Mouse (Mus musculus) MEL (cell line): ENCODE results near the gene Eef1g. TPM values are rescaled to one million over a fixed set of nuclear protein-coding genes. Genes with fewer than 3 reads are reported as not detected.

Experiments
- DNase-seq: peaks from one replicate; pipeline ENCODE4 v3.0.0; 2011; ENCODE audit warnings: low read depth, low spot score
- H3K27ac ChIP-seq: 2 replicates; pipeline ENCODE4 v1.5.1; 2012; ENCODE audit warnings: low read depth, mild to moderate bottlenecking, control low read depth, low read length, moderate library complexity; ENCODE audit not compliant: control insufficient read depth
- H3K27me3 ChIP-seq, 2 experiments: fragments of 150-350 bp in 1 of 2; sonication (generic) in 1 of 2; 2 replicates each; pipeline ENCODE4 v1.6.1; 2012; ENCODE audit warnings: low read length in 2 of 2, mild to moderate bottlenecking in 2 of 2, improper control_type of control experiment in 1 of 2, moderate library complexity in 1 of 2; ENCODE audit not compliant: insufficient read depth in 2 of 2, control insufficient read depth in 1 of 2
- H3K36me3 ChIP-seq, 2 experiments: 2 replicates each; pipeline ENCODE4 v1.6.1; 2012 to 2014; ENCODE audit warnings: low read length in 2 of 2, improper control_type of control experiment in 1 of 2, inconsistent platforms in 1 of 2, mild to moderate bottlenecking in 1 of 2; ENCODE audit not compliant: insufficient read depth in 2 of 2, control insufficient read depth in 1 of 2
- H3K4me1 ChIP-seq, 2 experiments: fragments of 150-350 bp in 1 of 2; sonication (generic) in 1 of 2; 2 replicates each; pipeline ENCODE4 v1.6.1; 2012; ENCODE audit warnings: low read length in 2 of 2, improper control_type of control experiment in 1 of 2, mild to moderate bottlenecking in 1 of 2; ENCODE audit not compliant: insufficient read depth in 2 of 2, control insufficient read depth in 1 of 2
- H3K4me3 ChIP-seq, 2 experiments: fragments of 150-350 bp in 1 of 2; sonication (generic) in 1 of 2; 2 replicates each; pipeline ENCODE4 v1.5.1; 2012; ENCODE audit warnings: low read depth in 2 of 2, low read length in 2 of 2, mild to moderate bottlenecking in 2 of 2, moderate library complexity in 2 of 2, control low read depth in 1 of 2, improper control_type of control experiment in 1 of 2; ENCODE audit not compliant: control insufficient read depth in 1 of 2, insufficient read depth in 1 of 2
- H3K79me2 ChIP-seq: 2 replicates; pipeline ENCODE4 v1.6.1; 2012; ENCODE audit warnings: mild to moderate bottlenecking, low read length, moderate library complexity; ENCODE audit not compliant: control insufficient read depth, poor library complexity, insufficient read depth
- H3K9ac ChIP-seq: 2 replicates; pipeline ENCODE4 v1.6.1; 2012; ENCODE audit warnings: low read depth, mild to moderate bottlenecking, control low read depth, low read length, moderate library complexity; ENCODE audit not compliant: control insufficient read depth, poor library complexity, severe bottlenecking
- H3K9me3 ChIP-seq: fragments of 150-350 bp; sonication (generic); replicated peaks from 2 replicates; pipeline ENCODE4 v1.6.1; 2012; ENCODE audit warnings: mild to moderate bottlenecking, low read length, improper control_type of control experiment, moderate library complexity; ENCODE audit not compliant: insufficient read depth
- CHD1 ChIP-seq: IDR thresholded peaks from 2 replicates; pipeline ENCODE4 v1.6.1; 2012; ENCODE audit warnings: low read depth, mild to moderate bottlenecking, inconsistent platforms, low read length, improper control_type of control experiment
- CHD2 ChIP-seq: IDR thresholded peaks from 2 replicates; pipeline ENCODE4 v1.6.1; 2011; ENCODE audit warnings: low read length, improper control_type of control experiment
- EP300 ChIP-seq, 2 experiments: IDR thresholded peaks; 2 replicates each; pipeline ENCODE4 v1.6.1; 2011; ENCODE audit warnings: improper control_type of control experiment in 2 of 2, low read length in 2 of 2, low read depth in 1 of 2, mild to moderate bottlenecking in 1 of 2
- ETS1 ChIP-seq: IDR thresholded peaks from 2 replicates; pipeline ENCODE4 v1.6.1; 2012; ENCODE audit warnings: low read depth, mild to moderate bottlenecking, inconsistent platforms, low read length, improper control_type of control experiment, moderate library complexity
- GATA1 ChIP-seq: IDR thresholded peaks from 2 replicates; pipeline ENCODE4 v1.6.1; 2011; ENCODE audit warnings: low read depth, low read length, improper control_type of control experiment
- HCFC1 ChIP-seq: IDR thresholded peaks from 2 replicates; pipeline ENCODE4 v1.6.1; 2012; ENCODE audit warnings: low read depth, mild to moderate bottlenecking, inconsistent platforms, low read length, improper control_type of control experiment, moderate library complexity
- JUND ChIP-seq: IDR thresholded peaks from 2 replicates; pipeline ENCODE4 v1.6.1; 2011; ENCODE audit warnings: low read depth, mild to moderate bottlenecking, improper control_type of control experiment, low read length
- KAT2A ChIP-seq: conservative IDR thresholded peaks from 2 replicates; pipeline ENCODE4 v1.6.1; 2012; ENCODE audit warnings: low read depth, low read length, improper control_type of control experiment, inconsistent platforms
- MAFK ChIP-seq: IDR thresholded peaks from 2 replicates; pipeline ENCODE4 v1.6.1; 2011; ENCODE audit warnings: low read depth, mild to moderate bottlenecking, low read length, improper control_type of control experiment, borderline replicate concordance
- MAX ChIP-seq: IDR thresholded peaks from 2 replicates; pipeline ENCODE4 v1.6.1; 2011; ENCODE audit warnings: low read length, improper control_type of control experiment
- MXI1 ChIP-seq: IDR thresholded peaks from 2 replicates; pipeline ENCODE4 v1.6.1; 2011; ENCODE audit warnings: mild to moderate bottlenecking, low read depth, low read length, improper control_type of control experiment
- NRF1 ChIP-seq: IDR thresholded peaks from 2 replicates; pipeline ENCODE4 v1.6.1; 2014; ENCODE audit warnings: low read depth, mild to moderate bottlenecking, inconsistent platforms, low read length, improper control_type of control experiment, moderate library complexity; ENCODE audit not compliant: poor library complexity, insufficient read depth, severe bottlenecking
- POLR2A ChIP-seq, 2 experiments: IDR thresholded peaks; 2 replicates each; pipeline ENCODE4 v1.6.1; 2011 to 2012; ENCODE audit warnings: low read length in 2 of 2, mild to moderate bottlenecking in 2 of 2, control low read depth in 1 of 2, improper control_type of control experiment in 1 of 2, low read depth in 1 of 2, moderate library complexity in 1 of 2; ENCODE audit not compliant: control insufficient read depth in 1 of 2, insufficient read depth in 1 of 2, poor library complexity in 1 of 2
- POLR2AphosphoS5 ChIP-seq: IDR thresholded peaks from 2 replicates; pipeline ENCODE4 v1.6.1; 2012; ENCODE audit warnings: low read depth, borderline replicate concordance, mild to moderate bottlenecking, inconsistent platforms, low read length, moderate library complexity, mixed read lengths
- RAD21 ChIP-seq: IDR thresholded peaks from 2 replicates; pipeline ENCODE4 v1.6.1; 2011; ENCODE audit warnings: mild to moderate bottlenecking, low read depth, low read length, improper control_type of control experiment
- SIN3A ChIP-seq: IDR thresholded peaks from 2 replicates; pipeline ENCODE4 v1.6.1; 2012; ENCODE audit warnings: low read length, improper control_type of control experiment, inconsistent platforms
- SMC3 ChIP-seq: IDR thresholded peaks from 2 replicates; pipeline ENCODE4 v1.6.1; 2011; ENCODE audit warnings: low read depth, low read length, improper control_type of control experiment
- USF1 ChIP-seq: IDR thresholded peaks from 2 replicates; pipeline ENCODE4 v1.6.1; 2014; ENCODE audit warnings: low read depth, mild to moderate bottlenecking, inconsistent platforms, low read length, improper control_type of control experiment, moderate library complexity
- USF2 ChIP-seq, 2 experiments: IDR thresholded peaks; 2 replicates each; pipeline ENCODE4 v1.6.1; 2011 to 2012; ENCODE audit warnings: improper control_type of control experiment in 2 of 2, low read length in 2 of 2, borderline replicate concordance in 1 of 2, inconsistent platforms in 1 of 2, low read depth in 1 of 2, mild to moderate bottlenecking in 1 of 2; ENCODE audit not compliant: insufficient read depth in 1 of 2
- ZC3H11A ChIP-seq: IDR thresholded peaks from 2 replicates; pipeline ENCODE4 v1.6.1; 2012; ENCODE audit warnings: low read depth, mild to moderate bottlenecking, inconsistent platforms, low read length, improper control_type of control experiment
- ZMIZ1 ChIP-seq: IDR thresholded peaks from 2 replicates; pipeline ENCODE4 v1.6.1; 2012; ENCODE audit warnings: low read depth, mild to moderate bottlenecking, inconsistent platforms, low read length, improper control_type of control experiment, moderate library complexity
- ZNF384 ChIP-seq: IDR thresholded peaks from 2 replicates; pipeline ENCODE4 v1.6.1; 2012; ENCODE audit warnings: low read depth, mild to moderate bottlenecking, inconsistent platforms, low read length, improper control_type of control experiment
- polyA plus RNA-seq, 2 experiments: library from polyadenylated mRNA; stranded (reverse) in 1 of 2; unstranded in 1 of 2; fragments of >175 nt in 1 of 2; fragments of >200 nt in 1 of 2; gene quantifications; 2 replicates each; pipeline versions ENCODE4 v1.2.1 to v1.2.4; 2012; ENCODE audit warnings: low replicate concordance in 2 of 2, low read depth in 1 of 2; ENCODE audit not compliant: insufficient read length in 2 of 2, insufficient read depth in 1 of 2, missing spikeins in 1 of 2
- total RNA-seq: library from RNA; depleted of rRNA; stranded (reverse); fragments of 300-350 nt; gene quantifications from 2 replicates; pipeline ENCODE4 v1.2.3, GENCODE M21; 2012

Eef1g gene
- total and polyA plus RNA-seq, 3 experiments, result 1,362 to 1,817 (median 1,691) TPM

GRCm38 (mm10) chr19:8966198-8966589 is 647 bp upstream of the Eef1g start:
- Histone ChIP-seq H3K4me3 (peak overlapping the region; percentile 66 to 80), H3K9ac (peak overlapping the region; percentile 77), H3K27ac (peak overlapping the region; percentile 88), H3K36me3 (peaks cover 27 to 28% of the 10 kb centered on the region in 2 experiments), H3K9me3 (no peaks in the 10 kb centered on the region), H3K27me3 (no peaks in the 10 kb centered on the region), H3K79me2 (peaks cover 46% of the 10 kb centered on the region), H3K4me1 (peaks cover 6 to 20% of the 10 kb centered on the region in 2 experiments)
- no peak for TF ChIP-seq MXI1
- no peak for TF ChIP-seq MAX
- TF ChIP-seq USF2 (IDR thresholded peaks at IDR 0.05; ENCODE audit: borderline replicate concordance in 1 of 2, insufficient read depth in 1 of 2, low read depth in 1 of 2, low read length in 2 of 2), result no peak
- DNase-seq, result no peak

DNA sequence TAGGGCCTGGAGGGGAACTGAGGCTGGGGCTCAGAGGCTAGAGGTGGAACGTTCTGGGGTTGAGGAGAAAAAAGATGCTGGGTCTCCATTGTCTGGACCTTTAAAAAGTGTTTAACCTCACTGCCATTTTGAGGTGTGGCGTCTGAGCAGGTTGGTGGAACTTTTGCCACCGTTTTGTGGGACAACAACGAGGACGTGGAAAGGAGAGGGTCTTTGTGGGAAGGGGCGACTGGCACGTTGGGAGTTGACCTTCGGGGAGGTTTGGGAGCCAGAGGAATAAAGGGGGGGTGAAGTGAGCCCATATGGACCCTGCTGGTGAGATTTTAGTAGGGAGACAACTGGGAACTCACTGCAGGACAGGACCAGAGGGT is 517 bp downstream of the Eef1g start:
- Histone ChIP-seq H3K9ac (peak overlapping the region; percentile 94), H3K9me3 (no peaks in the 10 kb centered on the region), H3K4me3 (peak overlapping the region; percentile 91 to 93), H3K4me1 (peaks cover 6 to 25% of the 10 kb centered on the region in 2 experiments), H3K36me3 (peaks cover 29 to 39% of the 10 kb centered on the region in 2 experiments), H3K79me2 (peaks cover 51% of the 10 kb centered on the region), H3K27ac (peak overlapping the region; percentile 81), H3K27me3 (no peaks in the 10 kb centered on the region)
- TF ChIP-seq RAD21, result no peak
- TF ChIP-seq ZC3H11A, result no peak
- no peak for TF ChIP-seq MAFK
- TF ChIP-seq USF2 (IDR thresholded peaks at IDR 0.05; ENCODE audit: borderline replicate concordance in 1 of 2, insufficient read depth in 1 of 2, low read depth in 1 of 2, low read length in 2 of 2), result no peak
- TF ChIP-seq SMC3, result no peak
- no peak; the same call in 1 of the 2 replicates for TF ChIP-seq MAX
- no peak for TF ChIP-seq ZNF384
- TF ChIP-seq POLR2AphosphoS5, result 0 out of 2 replicates have a peak, but pooled peaks have one; percentile 4
- TF ChIP-seq SIN3A, result 0 out of 2 replicates have a peak, but pooled peaks have one; percentile 32
- no peak for TF ChIP-seq ZMIZ1
- TF ChIP-seq ETS1, result no peak
- no peak for TF ChIP-seq USF1
- TF ChIP-seq POLR2A (IDR thresholded peaks at IDR 0.05; ENCODE audit: control insufficient read depth in 1 of 2, insufficient read depth in 1 of 2, low read depth in 1 of 2, low read length in 2 of 2, poor library complexity in 1 of 2), result peak in 1 of 2 experiments; percentile 53; a peak in 2 of 4 replicates
- no peak for TF ChIP-seq HCFC1
- TF ChIP-seq KAT2A, result no peak
- TF ChIP-seq MXI1, result no peak
- no peak for TF ChIP-seq CHD2
- TF ChIP-seq CHD1, result peak; percentile 96; the same call in 1 of the 2 replicates
- no peak for TF ChIP-seq GATA1
- 0 out of 4 replicates have a peak, but pooled peaks of 1 of the 2 experiments have one; percentile 11 for TF ChIP-seq EP300 (IDR thresholded peaks at IDR 0.05; ENCODE audit: low read depth in 1 of 2, low read length in 2 of 2)
- no peak for TF ChIP-seq NRF1
- no peak for TF ChIP-seq JUND
- DNase-seq, result no peak
